9 mouse cellular contexts compared by ENCODE assay signal in genomic region chr10:11306054-11306367, GRCm38 (mm10). TPM values are rescaled to one million over a fixed set of nuclear protein-coding genes. Genes with fewer than 3 reads are reported as not detected.
DNase-seq lines count a peak whose midpoint lies in the region; ATAC-seq lines count a peak whose summit lies in the region.
"Had no signal": no experiment of that assay in that cellular context is flagged by ENCODE, and none has a peak within 500 bp of the region (broad histone marks: within the 10 kb centered on the region; RNA-seq: fewer than 3 reads in every experiment).

No protein-coding gene starts in this region.

- H3K4me1 ChIP-seq in kidney, embryonic 16.5 days (ENCODE audit: insufficient read depth, low read length), result peaks cover 6% of the 10 kb centered on the region; the same call in 1 of the 2 replicates

- H3K4me2 ChIP-seq in kidney, embryonic 16.5 days (replicated peaks; ENCODE audit: low read depth, low read length), result no peak overlapping the region

- no peak overlapping the region for H3K9ac ChIP-seq in kidney, embryonic 16.5 days (replicated peaks; ENCODE audit: low read length)

- no peaks in the 10 kb centered on the region for H3K9me3 ChIP-seq in kidney, embryonic 16.5 days (ENCODE audit: low read length)

- H3K36me3 ChIP-seq in kidney, embryonic 16.5 days (ENCODE audit: insufficient read depth, low read length), result no peaks in the 10 kb centered on the region

- ATAC-seq in kidney, embryonic 16.5 days (ENCODE audit: low FRiP score, low TSS enrichment), result peak; percentile 77

- WGBS in kidney, embryonic 16.5 days, result 10% methylated on average over 2 of the region's 2 CpGs

- DNase-seq in kidney, adult 11 months, result peak; percentile 26
- DNase-seq in kidney, adult 18-20 months, result no peak
- DNase-seq in embryo, embryonic 11 days, result peak; percentile 26
- peak; percentile 66 for DNase-seq in lung, postnatal 25 days (ENCODE audit: low spot score)
- no peak for DNase-seq in left cerebral cortex, postnatal 14 days (ENCODE audit: low spot score in 2 of 2)
- no peak for DNase-seq in urinary bladder, postnatal 25 days (ENCODE audit: low spot score)
- no peak for DNase-seq in adrenal gland, adult 2 months

- peak overlapping the region; percentile 38; the same call in 1 of the 2 replicates for H3K27ac ChIP-seq in kidney, embryonic 16.5 days (ENCODE audit: low read length)

- no peak overlapping the region for H3K4me3 ChIP-seq in kidney, embryonic 16.5 days (ENCODE audit: low read length)
- H3K4me3 ChIP-seq: erythroblast, embryonic 14.5 days had no signal

- intact Hi-C loops in left cerebral cortex, postnatal 14 days (cut with DNase I), result no loop called here

- no peaks in the 10 kb centered on the region for H3K27me3 ChIP-seq in kidney, embryonic 16.5 days (ENCODE audit: insufficient read depth, low read length)

RNA-seq across cellular contexts. Expression of gene Fbxo30, which starts 24.9 kb away (rescaled TPM):
- 32.6 and 35.4 TPM in 2 replicates for polyA plus RNA-seq in kidney, embryonic 16.5 days (2015; fragmentation: Nextera tagmentation; extraction: Ambion mirVana)
- 1 to 10 TPM; 8.7 to 8.9 TPM for total RNA-seq in left cerebral cortex, postnatal 14 days (2021)
- total RNA-seq in adrenal gland, adult 2 months (2021), result 10 to 100 TPM; 21.9 to 25.2 TPM
- 1.2 and 1.4 TPM in 2 replicates for polyA plus RNA-seq in adrenal gland, adult 2 months (2012; rRNA removed)

RNA-seq across cellular contexts. Expression of gene Epm2a, which starts 37.2 kb away (rescaled TPM):
- polyA plus RNA-seq in kidney, embryonic 16.5 days (2015; fragmentation: Nextera tagmentation; extraction: Ambion mirVana), result 0.35 and 1.2 TPM in 2 replicates
- total RNA-seq in left cerebral cortex, postnatal 14 days (2021), result 10 to 100 TPM; 28.3 to 32.3 TPM
- total RNA-seq in adrenal gland, adult 2 months (2021), result 10 to 100 TPM; 12.7 to 13.6 TPM
- polyA plus RNA-seq in adrenal gland, adult 2 months (2012; rRNA removed), result 12.1 and 41.5 TPM in 2 replicates
- polyA plus RNA-seq: erythroblast, embryonic 14.5 days had no signal

Comparison
In these comparisons a context has a peak if more than half of its experiments do, and no peak if none do; other contexts are left out.
1. DNase-seq: peak in kidney, adult 11 months (single experiment), embryo, embryonic 11 days (single experiment) and lung, postnatal 25 days (single experiment); none in kidney, adult 18-20 months (single experiment), left cerebral cortex, postnatal 14 days (0 of 2), urinary bladder, postnatal 25 days (single experiment) and adrenal gland, adult 2 months (single experiment).